Mouse (Mus musculus): Measurements from ENCODE around the gene Usb1. TPM values are rescaled to one million over a fixed set of nuclear protein-coding genes. Genes with fewer than 3 reads are reported as not detected.

Gene Usb1
- polyA plus RNA-seq (2015; fragmentation: Nextera tagmentation; extraction: Ambion mirVana), result 39.6 and 40.4 TPM in 2 replicates

DNA sequence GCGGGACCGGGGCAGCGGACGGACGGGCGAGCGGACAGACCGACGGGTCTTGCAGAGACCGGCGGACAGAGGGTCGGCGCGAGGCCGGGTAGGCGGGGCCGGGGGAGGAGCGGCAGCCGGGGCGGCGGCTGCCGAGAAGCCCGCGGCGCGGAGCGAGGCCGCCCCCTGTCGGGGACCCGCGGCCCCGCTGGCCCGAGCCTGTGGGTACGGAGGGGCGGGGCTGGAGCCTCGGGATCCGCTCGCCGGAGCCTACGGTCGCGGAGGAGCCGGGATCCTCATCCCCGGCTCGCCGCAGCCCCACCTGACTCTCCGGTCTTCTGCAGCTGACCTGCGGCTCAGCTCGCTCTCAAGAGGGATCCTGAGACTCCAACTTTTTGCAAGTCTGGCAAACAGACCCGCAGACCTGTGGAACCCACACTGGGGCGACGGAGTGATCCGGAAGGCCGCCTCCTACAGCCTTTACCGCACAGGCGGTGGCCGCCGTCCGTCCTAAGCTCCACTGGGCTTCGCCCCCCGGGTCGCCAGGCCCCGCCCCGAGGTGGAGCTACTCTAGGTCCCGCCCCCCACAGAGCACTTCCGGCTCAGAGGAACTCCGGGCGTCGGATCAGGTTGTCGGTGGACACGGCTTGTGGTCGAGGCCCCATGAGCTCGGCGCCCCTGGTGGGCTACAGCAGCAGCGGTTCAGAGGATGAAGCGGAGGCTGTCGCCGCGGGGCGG lies at the start of gene Usb1, which contains the start of gene Zfp319:
Gene Usb1 (plus strand): TSS at position 565 of the 717 bp plus-strand sequence.
Gene Zfp319 (minus strand): TSS at position 231 of the 717 bp plus-strand sequence.
- under 1% methylated on average over 65 of the region's 80 CpGs for WGBS
- no peaks in the 10 kb centered on the region for H3K27me3 ChIP-seq
- peaks cover 28% of the 10 kb centered on the region for H3K4me1 ChIP-seq
- H3K27ac ChIP-seq, result peak within 1 kb of the TSS; percentile 99
- H3K4me2 ChIP-seq, result peak within 1 kb of the TSS; percentile 78
- H3K4me3 ChIP-seq, result peak within 1 kb of the TSS; percentile 94
- H3K9ac ChIP-seq, result peak within 1 kb of the TSS; percentile 84
- H3K36me3 ChIP-seq, result peaks cover 41% of the 10 kb centered on the region
- ATAC-seq (ENCODE audit: borderline replicate concordance, extremely low read depth, low FRiP score, low TSS enrichment), result peak; percentile 95
- no peaks in the 10 kb centered on the region for H3K9me3 ChIP-seq

DNA sequence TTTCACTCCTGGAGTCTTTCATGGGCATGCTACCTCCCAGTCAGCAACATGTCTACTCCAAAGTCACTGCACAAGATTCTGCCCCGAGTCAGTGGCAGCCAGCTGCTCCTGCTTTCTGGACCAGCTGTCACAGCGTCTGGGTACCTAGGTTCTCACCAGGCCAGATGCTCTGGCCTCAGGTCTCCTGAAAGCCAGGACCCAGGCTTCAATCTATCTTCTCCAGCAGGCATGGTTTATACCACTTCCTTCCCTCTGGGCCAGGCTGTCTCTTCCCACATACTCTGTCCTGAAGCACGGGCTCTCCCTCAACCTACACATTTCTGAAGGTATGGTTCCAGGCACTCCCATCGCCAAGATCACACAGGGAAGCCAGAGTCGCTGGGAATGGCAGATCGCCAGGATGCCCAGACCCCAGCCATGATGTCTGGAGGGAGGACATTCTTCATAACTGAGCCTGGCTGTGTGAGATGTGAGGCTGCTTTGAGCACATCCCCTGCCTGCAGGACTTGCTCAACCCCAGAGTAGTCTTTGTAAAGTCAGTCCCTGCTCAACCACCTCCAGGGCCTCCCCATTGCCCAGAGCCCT lies 42.9 kb upstream of the Usb1 start:
- no peak; the same call in 1 of the 2 replicates for ATAC-seq (ENCODE audit: borderline replicate concordance, extremely low read depth, low FRiP score, low TSS enrichment)
- Histone ChIP-seq H3K9ac (no peak overlapping the region), H3K4me2 (no peak overlapping the region), H3K27ac (no peak overlapping the region), H3K36me3 (no peaks in the 10 kb centered on the region), H3K4me3 (no peak overlapping the region), H3K27me3 (no peaks in the 10 kb centered on the region), H3K4me1 (peaks cover 11% of the 10 kb centered on the region; the same call in 1 of the 2 replicates), H3K9me3 (no peaks in the 10 kb centered on the region)
- WGBS, result 52% methylated on average over 6 of the region's 6 CpGs

DNA sequence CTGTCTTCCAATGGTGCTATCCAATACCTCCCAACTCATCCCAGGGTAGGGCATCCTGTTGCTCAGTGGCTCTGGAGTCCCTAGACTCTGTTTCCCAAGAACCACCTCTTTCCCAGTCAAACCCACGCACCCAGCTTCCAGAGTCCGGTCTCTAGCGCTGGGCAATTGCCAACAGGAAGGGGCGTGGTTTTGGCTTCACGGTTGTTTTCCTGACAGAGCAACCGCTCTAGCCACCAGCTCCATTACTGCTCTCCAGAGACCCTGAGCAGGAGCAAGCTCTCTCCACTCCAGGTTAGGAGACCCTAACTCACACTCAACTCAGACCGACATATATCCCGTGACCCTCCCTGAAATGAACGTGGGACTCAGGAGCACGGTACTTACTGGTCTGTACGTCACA lies 38.9 kb upstream of the Usb1 start:
- peak; percentile 27; the same call in 1 of the 2 replicates for ATAC-seq (ENCODE audit: borderline replicate concordance, extremely low read depth, low FRiP score, low TSS enrichment)
- 60% methylated on average over 11 of the region's 11 CpGs for WGBS
- no peaks in the 10 kb centered on the region for H3K36me3 ChIP-seq
- peak overlapping the region; percentile 12 for H3K4me3 ChIP-seq
- peaks cover 13% of the 10 kb centered on the region; the same call in 1 of the 2 replicates for H3K4me1 ChIP-seq
- no peak overlapping the region for H3K27ac ChIP-seq
- H3K4me2 ChIP-seq, result peak overlapping the region; percentile 44
- H3K9me3 ChIP-seq, result no peaks in the 10 kb centered on the region
- H3K27me3 ChIP-seq, result no peaks in the 10 kb centered on the region
- no peak overlapping the region for H3K9ac ChIP-seq

DNA sequence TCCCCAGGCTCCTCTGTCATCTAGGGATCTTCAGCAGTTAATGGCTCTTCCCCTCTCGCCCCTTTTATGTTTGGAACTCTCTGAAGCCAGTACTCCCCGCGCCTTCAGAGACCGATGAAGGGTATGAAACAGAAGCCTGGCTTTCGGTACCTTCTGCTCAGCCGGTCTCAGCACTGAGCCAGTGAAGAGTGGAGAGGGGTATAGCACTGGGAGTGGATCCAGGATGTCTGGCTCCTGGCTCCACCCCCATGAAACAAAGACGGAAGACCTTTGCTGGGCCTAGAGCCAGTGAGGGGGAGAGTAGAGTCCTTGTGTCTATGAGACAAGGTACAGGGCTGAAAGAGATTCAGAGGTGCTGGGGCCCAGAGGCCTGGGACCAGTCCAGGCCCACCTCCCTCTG lies 38.2 kb upstream of the Usb1 start:
- Histone ChIP-seq H3K27ac (peak overlapping the region; percentile 37; the same call in 1 of the 2 replicates), H3K36me3 (no peaks in the 10 kb centered on the region), H3K4me2 (peak overlapping the region; percentile 44), H3K9ac (no peak overlapping the region), H3K9me3 (no peaks in the 10 kb centered on the region), H3K4me3 (peak overlapping the region; percentile 12), H3K4me1 (peaks cover 13% of the 10 kb centered on the region; the same call in 1 of the 2 replicates), H3K27me3 (no peaks in the 10 kb centered on the region)
- 0 out of 2 replicates have a peak, but pooled peaks have one; percentile 36 for ATAC-seq (ENCODE audit: borderline replicate concordance, extremely low read depth, low FRiP score, low TSS enrichment)
- WGBS, result 40% methylated on average over 7 of the region's 7 CpGs

DNA sequence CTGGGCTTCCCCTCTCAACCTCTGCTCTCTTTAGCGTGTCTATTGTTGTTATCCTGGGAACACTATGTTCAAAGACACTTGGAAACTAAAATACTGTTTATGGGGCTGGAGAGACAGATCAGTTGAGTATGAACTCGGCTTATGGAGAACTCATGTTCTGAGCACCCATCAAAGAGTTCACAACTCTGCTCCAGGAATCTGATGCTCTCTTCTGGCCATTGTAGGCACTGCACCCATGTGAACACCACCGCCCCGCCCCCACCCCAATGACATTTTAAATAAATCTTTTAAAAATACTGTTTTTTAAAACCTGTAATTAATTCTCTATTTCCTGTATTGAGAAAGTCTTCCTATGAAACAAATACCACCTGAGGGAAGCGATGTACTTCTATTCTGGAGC lies 29.7 kb upstream of the Usb1 start:
- Histone ChIP-seq H3K27me3 (no peaks in the 10 kb centered on the region), H3K4me3 (no peak overlapping the region), H3K27ac (no peak overlapping the region), H3K9ac (no peak overlapping the region), H3K4me2 (no peak overlapping the region), H3K4me1 (no peaks in the 10 kb centered on the region), H3K9me3 (no peaks in the 10 kb centered on the region), H3K36me3 (no peaks in the 10 kb centered on the region)
- ATAC-seq (ENCODE audit: borderline replicate concordance, extremely low read depth, low FRiP score, low TSS enrichment), result no peak
- 19% methylated on average over 5 of the region's 5 CpGs for WGBS

DNA sequence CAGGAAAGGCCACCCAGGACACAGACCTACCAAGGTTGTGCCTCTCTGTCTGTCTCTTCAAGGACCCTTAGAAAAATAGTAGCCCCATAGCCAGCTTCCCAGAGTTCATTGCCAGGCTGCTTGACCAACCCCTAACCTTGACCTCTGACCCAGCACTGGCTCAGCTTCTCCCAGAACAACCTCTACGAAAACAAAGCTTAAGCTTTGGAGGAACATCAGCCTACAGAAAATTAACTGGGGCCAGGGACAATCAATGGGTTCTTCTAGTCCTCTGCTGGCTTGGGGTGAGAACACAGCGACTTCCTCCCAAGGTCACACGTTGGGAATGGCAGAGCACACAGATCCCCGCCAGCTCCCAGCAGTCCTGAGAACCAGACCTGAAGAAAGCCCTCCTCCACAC lies 26.6 kb upstream of the Usb1 start:
- no peak overlapping the region for H3K4me3 ChIP-seq
- no peaks in the 10 kb centered on the region for H3K27me3 ChIP-seq
- no peak for ATAC-seq (ENCODE audit: borderline replicate concordance, extremely low read depth, low FRiP score, low TSS enrichment)
- H3K27ac ChIP-seq, result no peak overlapping the region
- no peaks in the 10 kb centered on the region for H3K4me1 ChIP-seq
- WGBS, result 54% methylated on average over 4 of the region's 4 CpGs
- H3K9me3 ChIP-seq, result no peaks in the 10 kb centered on the region
- H3K36me3 ChIP-seq, result no peaks in the 10 kb centered on the region
- H3K9ac ChIP-seq, result no peak overlapping the region
- no peak overlapping the region for H3K4me2 ChIP-seq

DNA sequence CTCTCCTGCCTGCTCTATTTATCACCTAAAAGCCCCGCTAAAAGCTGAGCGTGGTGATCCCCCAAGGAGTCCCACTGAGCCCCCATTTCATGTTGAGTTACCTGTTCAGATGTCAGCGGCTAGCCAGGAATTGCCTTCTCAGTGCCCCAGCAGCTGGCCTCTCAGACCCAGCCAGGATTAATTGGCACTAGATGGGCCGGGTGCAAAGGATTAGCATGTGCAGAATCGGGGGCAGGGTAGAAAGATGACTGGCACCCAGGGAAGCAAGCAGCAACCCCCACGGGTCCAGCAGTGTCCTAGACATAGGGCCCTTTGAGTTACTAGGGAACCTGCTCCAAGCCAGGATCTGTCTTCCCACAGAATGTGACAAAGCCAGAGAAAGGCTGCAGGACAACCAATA lies 25.7 kb upstream of the Usb1 start, which contains the start of gene Cngb1:
Gene Cngb1 (minus strand): TSS at position 155 of the 400 bp plus-strand sequence.
- Histone ChIP-seq H3K4me2 (no peak within 1 kb of the TSS), H3K36me3 (no peaks in the 10 kb centered on the region), H3K27me3 (no peaks in the 10 kb centered on the region), H3K9ac (no peak within 1 kb of the TSS), H3K9me3 (no peaks in the 10 kb centered on the region), H3K4me1 (no peaks in the 10 kb centered on the region), H3K4me3 (no peak within 1 kb of the TSS), H3K27ac (no peak within 1 kb of the TSS)
- WGBS, result 47% methylated on average over 6 of the region's 6 CpGs
- no peak for ATAC-seq (ENCODE audit: borderline replicate concordance, extremely low read depth, low FRiP score, low TSS enrichment)

DNA sequence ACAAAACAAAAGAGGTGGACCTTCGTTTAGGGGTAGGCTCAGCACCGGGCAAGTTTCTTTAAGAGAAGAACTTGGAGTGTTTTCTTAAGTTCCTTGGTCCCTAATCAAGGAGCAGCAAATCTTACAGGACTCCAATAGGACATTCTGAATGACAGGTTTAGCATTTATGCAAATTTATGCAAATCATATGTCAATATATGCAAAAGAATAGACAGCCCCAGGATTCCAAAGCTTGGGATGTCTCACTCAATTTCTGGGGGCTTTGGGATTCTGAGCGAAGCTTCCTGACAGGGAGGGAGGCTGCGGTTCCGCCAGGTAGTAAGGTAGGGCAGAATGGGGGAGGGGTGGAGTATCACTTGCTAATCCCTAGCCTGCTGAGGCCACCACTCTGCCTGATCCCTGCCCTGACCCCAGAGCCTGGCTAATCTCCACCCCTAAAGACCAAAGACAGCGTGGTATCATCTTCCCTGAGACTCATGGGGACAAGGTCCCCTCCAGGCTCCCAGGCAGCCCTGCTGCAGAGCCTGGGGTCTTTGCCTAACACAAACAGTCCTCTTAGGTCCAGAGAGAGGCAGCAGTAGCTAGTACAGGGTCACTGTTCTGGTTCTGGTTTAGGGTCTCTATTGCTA lies 21.6 kb upstream of the Usb1 start, which contains the start of gene Tepp:
Gene Tepp (plus strand): TSS at position 225 of the 629 bp plus-strand sequence.
- Histone ChIP-seq H3K4me3 (no peak within 1 kb of the TSS), H3K36me3 (no peaks in the 10 kb centered on the region), H3K27ac (no peak within 1 kb of the TSS), H3K9me3 (no peaks in the 10 kb centered on the region), H3K4me2 (no peak within 1 kb of the TSS), H3K9ac (no peak within 1 kb of the TSS), H3K4me1 (no peaks in the 10 kb centered on the region), H3K27me3 (no peaks in the 10 kb centered on the region)
- WGBS, result 31% methylated on average over 6 of the region's 6 CpGs
- no peak for ATAC-seq (ENCODE audit: borderline replicate concordance, extremely low read depth, low FRiP score, low TSS enrichment)

DNA sequence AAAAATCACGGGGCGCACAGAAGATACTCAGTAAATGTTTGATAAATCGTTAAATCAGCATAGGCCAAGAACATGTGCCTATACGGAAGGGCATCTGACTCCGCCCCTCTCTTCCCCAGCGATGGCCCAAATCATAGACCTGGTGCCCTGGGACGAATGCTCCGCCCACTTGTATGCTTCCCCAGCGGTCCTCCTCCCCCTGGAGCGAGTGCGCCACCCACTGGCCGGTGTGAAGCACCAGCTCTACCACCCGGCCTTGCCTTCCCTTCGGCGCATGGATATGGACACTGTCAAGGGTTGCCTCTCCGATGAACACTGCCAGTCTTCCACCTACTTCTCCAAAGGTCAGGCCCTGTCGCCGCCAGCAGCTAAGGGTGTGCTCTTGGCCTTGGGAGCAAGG lies 19.2 kb upstream of the Usb1 start:
- no peak overlapping the region for H3K4me2 ChIP-seq
- H3K4me1 ChIP-seq, result no peaks in the 10 kb centered on the region
- 0 out of 2 replicates have a peak, but pooled peaks have one; percentile 23 for ATAC-seq (ENCODE audit: borderline replicate concordance, extremely low read depth, low FRiP score, low TSS enrichment)
- H3K9ac ChIP-seq, result no peak overlapping the region
- WGBS, result 67% methylated on average over 18 of the region's 18 CpGs
- no peak overlapping the region for H3K4me3 ChIP-seq
- no peaks in the 10 kb centered on the region for H3K9me3 ChIP-seq
- H3K27me3 ChIP-seq, result no peaks in the 10 kb centered on the region
- no peaks in the 10 kb centered on the region for H3K36me3 ChIP-seq
- H3K27ac ChIP-seq, result no peak overlapping the region

DNA sequence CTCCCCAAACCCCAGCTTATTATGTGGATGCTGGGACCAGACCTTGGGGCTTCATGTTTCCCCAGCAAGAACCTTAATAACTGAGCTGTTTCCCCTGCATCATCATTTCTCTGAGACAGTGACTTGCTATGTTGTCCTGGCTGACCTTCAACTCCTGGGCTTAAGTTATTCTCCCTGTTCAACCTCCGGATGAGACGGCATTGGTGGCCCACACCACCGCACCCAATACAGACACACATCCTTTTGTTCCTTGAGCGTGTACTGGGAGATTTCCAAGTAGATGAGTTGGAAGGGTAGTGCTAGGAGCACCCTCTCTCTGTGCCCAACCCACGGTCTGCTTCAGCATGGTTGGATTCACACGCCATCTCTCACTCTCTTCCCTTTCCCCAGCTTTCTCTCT lies 18.2 kb upstream of the Usb1 start:
- H3K9ac ChIP-seq, result no peak overlapping the region
- ATAC-seq (ENCODE audit: borderline replicate concordance, extremely low read depth, low FRiP score, low TSS enrichment), result no peak
- 86% methylated on average over 6 of the region's 6 CpGs for WGBS
- H3K4me2 ChIP-seq, result no peak overlapping the region
- H3K9me3 ChIP-seq, result no peaks in the 10 kb centered on the region
- no peak overlapping the region for H3K4me3 ChIP-seq
- no peak overlapping the region for H3K27ac ChIP-seq
- H3K36me3 ChIP-seq, result no peaks in the 10 kb centered on the region
- H3K4me1 ChIP-seq, result no peaks in the 10 kb centered on the region
- H3K27me3 ChIP-seq, result no peaks in the 10 kb centered on the region

DNA sequence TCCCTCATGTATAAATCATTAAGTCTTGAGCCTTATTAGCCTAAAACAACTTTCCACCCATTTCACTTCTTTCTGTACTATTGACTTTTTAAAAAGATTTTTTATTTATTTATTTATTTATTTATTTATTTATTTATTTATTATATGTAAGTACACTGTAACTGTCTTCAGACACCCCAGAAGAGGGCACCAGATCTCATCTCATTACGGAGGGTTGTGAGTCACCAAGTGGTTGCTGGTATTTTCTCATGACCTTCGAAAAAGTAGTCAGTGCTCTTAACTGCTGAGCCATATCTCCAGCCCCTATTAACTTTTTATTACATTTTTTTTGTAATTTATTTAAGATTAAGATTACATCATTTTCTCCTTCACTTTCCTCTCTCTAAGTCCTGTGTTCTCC lies 17.4 kb upstream of the Usb1 start:
- Histone ChIP-seq H3K4me3 (no peak overlapping the region), H3K27ac (no peak overlapping the region), H3K9ac (no peak overlapping the region), H3K9me3 (no peaks in the 10 kb centered on the region), H3K4me2 (no peak overlapping the region), H3K27me3 (no peaks in the 10 kb centered on the region), H3K36me3 (no peaks in the 10 kb centered on the region), H3K4me1 (no peaks in the 10 kb centered on the region)
- ATAC-seq (ENCODE audit: borderline replicate concordance, extremely low read depth, low FRiP score, low TSS enrichment), result no peak
- WGBS, result 71% methylated on average over 2 of the region's 2 CpGs

DNA sequence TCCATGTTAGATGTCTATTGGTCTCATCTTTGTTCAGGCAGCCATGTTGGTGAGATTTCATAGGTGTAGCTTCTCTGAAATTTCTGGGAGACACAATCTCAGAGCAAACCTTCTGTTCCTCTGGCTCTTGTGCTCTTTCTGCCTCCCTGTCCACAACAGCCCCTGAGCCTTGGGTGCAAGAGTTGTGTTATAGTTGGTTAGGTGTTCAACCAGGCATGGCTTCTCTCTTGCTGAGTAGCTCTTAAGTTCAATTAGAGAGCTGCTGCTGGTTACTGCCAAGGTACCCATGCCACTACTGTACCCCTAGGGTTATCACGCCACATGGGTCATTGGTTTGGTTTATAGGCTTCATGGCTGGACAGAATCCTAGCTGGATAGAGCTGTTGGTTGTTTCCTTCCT lies 16.7 kb upstream of the Usb1 start:
- Histone ChIP-seq H3K27me3 (no peaks in the 10 kb centered on the region), H3K4me1 (peaks cover under 1% of the 10 kb centered on the region; the same call in 1 of the 2 replicates), H3K36me3 (no peaks in the 10 kb centered on the region), H3K27ac (no peak overlapping the region), H3K4me2 (no peak overlapping the region), H3K4me3 (no peak overlapping the region), H3K9me3 (no peaks in the 10 kb centered on the region), H3K9ac (no peak overlapping the region)
- 90% methylated on average over 1 of the region's 1 CpGs for WGBS
- ATAC-seq (ENCODE audit: borderline replicate concordance, extremely low read depth, low FRiP score, low TSS enrichment), result no peak

Measured in lung, embryonic 15.5 days (tissue).